Mouse (Mus musculus) midbrain, embryonic 11.5 days (tissue): ENCODE results near the gene Cldn4. TPM values are rescaled to one million over a fixed set of nuclear protein-coding genes. Genes with fewer than 3 reads are reported as not detected.

Source experiments
- ATAC-seq: fragments of 200-750 bp; cut with Nextera tagmentation; 2 replicates; pipeline ENCODE4 v1.8.0; 2017; ENCODE audit warnings: moderate TSS enrichment, moderate library complexity; ENCODE audit not compliant: low FRiP score
- DNase-seq: peaks from one replicate; pipeline ENCODE4 v3.0.0; 2015; ENCODE audit warnings: low spot score; ENCODE audit errors: missing footprints
- H3K27ac ChIP-seq: fragments of 300-500 bp; sonication (generic); 2 replicates; pipeline ENCODE4 v1.5.1; 2014; ENCODE audit warnings: low read depth, low read length
- H3K27me3 ChIP-seq: fragments of 300-500 bp; sonication (generic); 2 replicates; pipeline ENCODE4 v1.6.1; 2014; ENCODE audit warnings: mild to moderate bottlenecking, low read length, moderate library complexity, mixed read lengths; ENCODE audit not compliant: control insufficient read depth, insufficient read depth
- H3K36me3 ChIP-seq: fragments of 300-500 bp; sonication (generic); 2 replicates; pipeline ENCODE4 v1.6.1; 2014; ENCODE audit warnings: mild to moderate bottlenecking, low read length, moderate library complexity, mixed read lengths; ENCODE audit not compliant: control insufficient read depth, insufficient read depth
- H3K4me1 ChIP-seq: fragments of 300-500 bp; sonication (generic); 2 replicates; pipeline ENCODE4 v1.6.1; 2014; ENCODE audit warnings: low read length; ENCODE audit not compliant: control insufficient read depth, insufficient read depth
- H3K4me2 ChIP-seq: fragments of 300-500 bp; sonication (generic); 2 replicates; pipeline ENCODE4 v1.6.1; 2014; ENCODE audit warnings: mild to moderate bottlenecking, moderate library complexity
- H3K4me3 ChIP-seq: fragments of 300-500 bp; sonication (generic); 2 replicates; pipeline ENCODE4 v1.5.1; 2014; ENCODE audit warnings: low read depth, low read length
- H3K9ac ChIP-seq: fragments of 300-500 bp; sonication (generic); 2 replicates; pipeline ENCODE4 v1.6.1; 2014; ENCODE audit warnings: low read length
- H3K9me3 ChIP-seq: fragments of 300-500 bp; sonication (generic); 2 replicates; pipeline ENCODE4 v1.6.1; 2016; ENCODE audit warnings: low read length; ENCODE audit not compliant: control insufficient read depth
- WGBS: fragments of 180-500 bp; shearing (Covaris S2); extraction: QIAGEN DNeasy Blood & Tissue Kit; methylation state at CpG from one replicate; pipeline ENCODE4 v1.1.7; 2014; 5-methylcytosine and 5-hydroxymethylcytosine counted together
- polyA plus RNA-seq: library from polyadenylated mRNA; unstranded; fragments of >200 nt; fragmentation: Nextera tagmentation; extraction: Ambion mirVana; gene quantifications from 2 replicates; pipeline ENCODE4 v1.2.1, GENCODE M21; 2014

Gene Cldn4
- 2.5 and 2.7 TPM in 2 replicates for polyA plus RNA-seq

- WGBS = 11% methylated on average over 11 of the region's 11 CpGs
- ATAC-seq = no peak
- H3K9ac ChIP-seq = no peak within 1 kb of the TSS; the same call in 1 of the 2 replicates
- H3K4me1 ChIP-seq = no peaks in the 10 kb centered on the region; the same call in 1 of the 2 replicates
- DNase-seq = no peak
- no peaks in the 10 kb centered on the region for H3K36me3 ChIP-seq
- H3K27ac ChIP-seq = no peak within 1 kb of the TSS
- H3K9me3 ChIP-seq = no peaks in the 10 kb centered on the region
- H3K4me2 ChIP-seq = peak within 1 kb of the TSS; percentile 9; the same call in 1 of the 2 replicates
- H3K4me3 ChIP-seq = no peak within 1 kb of the TSS
- H3K27me3 ChIP-seq = peaks cover 27% of the 10 kb centered on the region
Observed at GRCm38 (mm10) chr5:134946857-134947255, at the start of gene Cldn4. Gene Cldn4 (minus strand): TSS chr5:134946934.

GRCm38 (mm10) chr5:134992566-134992965, 45.8 kb upstream of the Cldn4 start:
- Histone ChIP-seq H3K4me3 (no peak overlapping the region), H3K27ac (no peak overlapping the region), H3K4me2 (no peak overlapping the region), H3K9me3 (no peaks in the 10 kb centered on the region), H3K4me1 (no peaks in the 10 kb centered on the region), H3K36me3 (no peaks in the 10 kb centered on the region), H3K9ac (no peak overlapping the region), H3K27me3 (peaks cover 9% of the 10 kb centered on the region)
- ATAC-seq (no peak), DNase-seq (peak; percentile 41)
- 86% methylated on average over 5 of the region's 5 CpGs for WGBS

GRCm38 (mm10) chr5:134989741-134990140, 43.0 kb upstream of the Cldn4 start:
- Histone ChIP-seq H3K9me3 (no peaks in the 10 kb centered on the region), H3K27ac (no peak overlapping the region), H3K9ac (no peak overlapping the region), H3K27me3 (peaks cover 37% of the 10 kb centered on the region), H3K4me2 (no peak overlapping the region), H3K4me1 (peaks cover 7% of the 10 kb centered on the region; the same call in 1 of the 2 replicates), H3K4me3 (no peak overlapping the region), H3K36me3 (no peaks in the 10 kb centered on the region)
- ATAC-seq (no peak), DNase-seq (peak; percentile 47)
- 74% methylated on average over 6 of the region's 6 CpGs for WGBS

- Histone ChIP-seq H3K9me3 (no peaks in the 10 kb centered on the region), H3K4me3 (no peak overlapping the region), H3K27me3 (peaks cover 38% of the 10 kb centered on the region), H3K36me3 (no peaks in the 10 kb centered on the region), H3K27ac (no peak overlapping the region), H3K4me2 (no peak overlapping the region), H3K9ac (no peak overlapping the region), H3K4me1 (peaks cover 7% of the 10 kb centered on the region; the same call in 1 of the 2 replicates)
- peak; percentile 51 for DNase-seq
- WGBS = 83% methylated on average over 11 of the region's 11 CpGs
- no peak for ATAC-seq
Observed at GRCm38 (mm10) chr5:134989166-134989565, 42.4 kb upstream of the Cldn4 start.

GRCm38 (mm10) chr5:134986298-134987268, 39.8 kb upstream of the Cldn4 start:
- no peak overlapping the region for H3K9ac ChIP-seq
- H3K27ac ChIP-seq = no peak overlapping the region
- no peaks in the 10 kb centered on the region for H3K36me3 ChIP-seq
- H3K27me3 ChIP-seq = peaks cover 38% of the 10 kb centered on the region
- peak overlapping the region; percentile 17 for H3K4me3 ChIP-seq
- H3K9me3 ChIP-seq = no peaks in the 10 kb centered on the region
- peak overlapping the region; percentile 26 for H3K4me2 ChIP-seq
- peak; percentile 92 for DNase-seq
- WGBS = 4% methylated on average over 79 of the region's 79 CpGs
- H3K4me1 ChIP-seq = peaks cover 11% of the 10 kb centered on the region; the same call in 1 of the 2 replicates
- ATAC-seq = peak; percentile 11; the same call in 1 of the 2 replicates

GRCm38 (mm10) chr5:134985633-134986297, 39.0 kb upstream of the Cldn4 start, which contains the start of gene Cldn3:
Gene Cldn3 (plus strand): TSS chr5:134986214.
- ATAC-seq = peak; percentile 71
- Histone ChIP-seq H3K36me3 (no peaks in the 10 kb centered on the region), H3K27me3 (peaks cover 38% of the 10 kb centered on the region), H3K27ac (no peak within 1 kb of the TSS), H3K4me1 (peaks cover 11% of the 10 kb centered on the region; the same call in 1 of the 2 replicates), H3K9me3 (no peaks in the 10 kb centered on the region), H3K4me3 (peak within 1 kb of the TSS; percentile 17), H3K4me2 (peak within 1 kb of the TSS; percentile 26), H3K9ac (no peak within 1 kb of the TSS)
- peak; percentile 87 for DNase-seq
- WGBS = under 1% methylated on average over 25 of the region's 25 CpGs

- Histone ChIP-seq H3K9me3 (no peaks in the 10 kb centered on the region), H3K27me3 (peaks cover 38% of the 10 kb centered on the region), H3K4me3 (no peak overlapping the region), H3K36me3 (no peaks in the 10 kb centered on the region), H3K27ac (no peak overlapping the region), H3K4me2 (no peak overlapping the region), H3K4me1 (peaks cover 11% of the 10 kb centered on the region; the same call in 1 of the 2 replicates), H3K9ac (peak overlapping the region; percentile 9; the same call in 1 of the 2 replicates)
- peak; percentile 83 for DNase-seq
- 16% methylated on average over 3 of the region's 3 CpGs for WGBS
- ATAC-seq = no peak
Observed at GRCm38 (mm10) chr5:134983771-134984170, 37.0 kb upstream of the Cldn4 start.

- H3K27me3 ChIP-seq = peaks cover 34% of the 10 kb centered on the region
- H3K4me1 ChIP-seq = peaks cover 11% of the 10 kb centered on the region; the same call in 1 of the 2 replicates
- no peak overlapping the region for H3K9ac ChIP-seq
- no peaks in the 10 kb centered on the region for H3K9me3 ChIP-seq
- WGBS = 94% methylated on average over 1 of the region's 1 CpGs
- H3K4me2 ChIP-seq = no peak overlapping the region
- DNase-seq (peak; percentile 49), ATAC-seq (no peak)
- H3K27ac ChIP-seq = no peak overlapping the region
- H3K36me3 ChIP-seq = no peaks in the 10 kb centered on the region
- H3K4me3 ChIP-seq = no peak overlapping the region
Observed at GRCm38 (mm10) chr5:134983111-134983510, 36.4 kb upstream of the Cldn4 start.
